Mouse (Mus musculus): Measurements from ENCODE around the gene Rbm12.

Rbm12 gene

GRCm38 (mm10) chr2:156111358-156112079 is at the start of gene Rbm12, which contains the start of gene Cpne1:
Gene Rbm12, minus strand, starts transcription at chr2:156111978.
Gene Cpne1, minus strand, starts transcription at chr2:156111965.
- CTCF ChIA-PET = interaction anchor here in 3 of 4 experiments (0.7 to 2.0 kb wide), 6 partner anchors 16 to 415 kb away, joined by 3 to 6 read pairs (median 3); partner anchors contain the start of genes Nfs1 (in 1 of the 3) and Romo1 (in 1 of the 3)
- POLR2A ChIA-PET = interaction anchor here in 3 of 4 experiments (0.6 to 4.8 kb wide), 102 partner anchors 8 to 503 kb away, joined by 3 to 37 read pairs (median 4); partner anchors contain the start of genes 6430550D23Rik (in 3 of the 3), Cep250 (in 3 of the 3), Ergic3 (in 3 of the 3) and Nfs1 (in 3 of the 3)

GRCm38 (mm10) chr2:156151538-156151937 is 39.8 kb upstream of the Rbm12 start:
- CTCF ChIA-PET = no interaction called here
- POLR2A ChIA-PET = interaction anchor here (0.9 to 15.5 kb wide), 13 partner anchors 7 to 49 kb away, joined by 3 to 981 read pairs (median 4); partner anchors contain the start of genes Rbm39 (in 3 of the 4), Cpne1 (in 1 of the 4), Nfs1 (in 1 of the 4) and Rbm12 (in 1 of the 4)

GRCm38 (mm10) chr2:156147316-156147915 is 35.6 kb upstream of the Rbm12 start:
- POLR2A ChIA-PET = interaction anchor here (0.6 to 15.5 kb wide), 19 partner anchors 8 to 1692 kb away, joined by 3 to 981 read pairs (median 4); partner anchors contain the start of genes Rbm39 (in 3 of the 4), Cpne1 (in 1 of the 4) and Rbm12 (in 1 of the 4)
- CTCF ChIA-PET = no interaction called here

GRCm38 (mm10) chr2:156146272-156146989 is 34.7 kb upstream of the Rbm12 start:
- POLR2A ChIA-PET = interaction anchor here (0.5 to 15.5 kb wide), 18 partner anchors 9 to 183 kb away, joined by 3 to 981 read pairs (median 4); partner anchors contain the start of genes Rbm39 (in 3 of the 4), Cpne1 (in 1 of the 4) and Rbm12 (in 1 of the 4)
- CTCF ChIA-PET = interaction anchor here in 1 of 4 experiments (0.7 kb wide), 1 partner anchor 94 kb away, joined by 7 read pairs; no protein-coding TSS in a partner anchor

GRCm38 (mm10) chr2:156145486-156146130 is 33.8 kb upstream of the Rbm12 start:
- ChIA-PET POLR2A (interaction anchor here (0.5 to 15.5 kb wide), 10 partner anchors 8 to 74 kb away, joined by 3 to 981 read pairs (median 6); partner anchors contain the start of gene Rbm39 (in 3 of the 4)), CTCF (interaction anchor here in 1 of 4 experiments (0.6 kb wide), 1 partner anchor 34 kb away, joined by 3 read pairs; the partner anchor contains the start of genes Cpne1 and Rbm12)

- ChIA-PET POLR2A (interaction anchor here (0.6 to 15.5 kb wide), 36 partner anchors 8 to 188 kb away, joined by 3 to 981 read pairs (median 5); partner anchors contain the start of genes Cpne1 (in 3 of the 4), Rbm12 (in 3 of the 4), Rbm39 (in 3 of the 4) and Phf20 (in 2 of the 4)), CTCF (interaction anchor here in 2 of 4 experiments (0.6 to 1.6 kb wide), 9 partner anchors 9 to 341 kb away, joined by 3 to 5 read pairs (median 4); partner anchors contain the start of genes Cnbd2 (in 1 of the 2), Cpne1 (in 1 of the 2), Rbm12 (in 1 of the 2) and Rbm39 (in 1 of the 2))
Measured at GRCm38 (mm10) chr2:156143953-156144724, 32.4 kb upstream of the Rbm12 start, which contains the start of the genes Romo1 and Nfs1. Gene Romo1, plus strand, starts transcription at chr2:156144039. Gene Nfs1, minus strand, starts transcription at chr2:156144186.

- ChIA-PET CTCF (interaction anchor here in 2 of 4 experiments (0.6 to 1.6 kb wide), 12 partner anchors 8 to 340 kb away, joined by 3 to 5 read pairs (median 4); partner anchors contain the start of genes Cep250 (in 1 of the 2), Cnbd2 (in 1 of the 2), Cpne1 (in 1 of the 2) and Rbm12 (in 1 of the 2)), POLR2A (interaction anchor here (0.6 to 15.5 kb wide), 37 partner anchors 9 to 187 kb away, joined by 3 to 981 read pairs (median 5); partner anchors contain the start of genes Cpne1 (in 3 of the 4), Rbm12 (in 3 of the 4), Rbm39 (in 3 of the 4) and Phf20 (in 2 of the 4))
Measured at GRCm38 (mm10) chr2:156143367-156143766, 31.6 kb upstream of the Rbm12 start.

- POLR2A ChIA-PET = interaction anchor here (0.6 to 15.5 kb wide), 31 partner anchors 9 to 187 kb away, joined by 3 to 981 read pairs (median 6); partner anchors contain the start of genes Rbm39 (in 4 of the 4), Cpne1 (in 3 of the 4), Rbm12 (in 3 of the 4) and Phf20 (in 2 of the 4)
- CTCF ChIA-PET = interaction anchor here in 1 of 4 experiments (0.7 to 1.6 kb wide), 10 partner anchors 9 to 387 kb away, joined by 3 to 5 read pairs (median 3); partner anchors contain the start of genes Cep250, Cnbd2, Rbm39 and Scand1
Measured at GRCm38 (mm10) chr2:156142820-156143219, 31.0 kb upstream of the Rbm12 start.

GRCm38 (mm10) chr2:156135695-156136094 is 23.9 kb upstream of the Rbm12 start:
- POLR2A ChIA-PET = interaction anchor here in 3 of 4 experiments (0.6 to 2.8 kb wide), 11 partner anchors 9 to 290 kb away, joined by 3 to 12 read pairs (median 3); partner anchors contain the start of genes Cpne1 (in 2 of the 3), Rbm12 (in 2 of the 3), Nfs1 (in 1 of the 3) and Rbm39 (in 1 of the 3)
- CTCF ChIA-PET = no interaction called here

GRCm38 (mm10) chr2:156134161-156134560 is 22.4 kb upstream of the Rbm12 start:
- ChIA-PET CTCF (interaction anchor here in 2 of 4 experiments (0.6 to 1.5 kb wide), 3 partner anchors 9 to 161 kb away, joined by 3 to 6 read pairs (median 5); partner anchors contain the start of genes Cpne1 (in 1 of the 2) and Rbm12 (in 1 of the 2)), POLR2A (interaction anchor here in 3 of 4 experiments (1.0 to 4.1 kb wide), 12 partner anchors 9 to 85 kb away, joined by 3 to 31 read pairs (median 6); partner anchors contain the start of genes Cpne1 (in 2 of the 3), Nfs1 (in 2 of the 3), Rbm12 (in 2 of the 3) and Rbm39 (in 2 of the 3))

- POLR2A ChIA-PET = interaction anchor here in 2 of 4 experiments (0.7 to 6.8 kb wide), 4 partner anchors 15 to 142 kb away, joined by 3 to 37 read pairs (median 12); partner anchors contain the start of genes Cpne1 (in 2 of the 2) and Rbm12 (in 2 of the 2)
- CTCF ChIA-PET = interaction anchor here in 3 of 4 experiments (0.5 to 1.2 kb wide), 3 partner anchors 14 to 912 kb away, joined by 3 to 5 read pairs (median 4); partner anchors contain the start of genes Cpne1 (in 1 of the 3) and Rbm12 (in 1 of the 3)
Measured at GRCm38 (mm10) chr2:156126992-156127391, 15.2 kb upstream of the Rbm12 start, which contains the start of gene Gm28036. Gene Gm28036, minus strand, starts transcription at chr2:156127092.

GRCm38 (mm10) chr2:156123731-156124130 is 12.0 kb upstream of the Rbm12 start:
- ChIA-PET POLR2A (interaction anchor here in 3 of 4 experiments (0.5 to 6.8 kb wide), 8 partner anchors 10 to 1762 kb away, joined by 3 to 37 read pairs (median 4); partner anchors contain the start of genes Cpne1 (in 3 of the 3), Rbm12 (in 3 of the 3), Nfs1 (in 1 of the 3) and Romo1 (in 1 of the 3)), CTCF (no interaction called here)

- CTCF ChIA-PET = interaction anchor here in 1 of 4 experiments (0.6 kb wide), 1 partner anchor 379 kb away, joined by 3 read pairs; no protein-coding TSS in a partner anchor
- POLR2A ChIA-PET = interaction anchor here in 2 of 4 experiments (0.9 to 1.7 kb wide), 5 partner anchors 8 to 61 kb away, joined by 3 to 11 read pairs (median 4); partner anchors contain the start of genes Cpne1 (in 2 of the 2), Rbm12 (in 2 of the 2), Nfs1 (in 1 of the 2) and Rbm39 (in 1 of the 2)
Measured at GRCm38 (mm10) chr2:156119566-156119965, 7.8 kb upstream of the Rbm12 start.

- CTCF ChIA-PET = interaction anchor here in 3 of 4 experiments (0.6 to 2.0 kb wide), 7 partner anchors 15 to 416 kb away, joined by 3 to 6 read pairs (median 3); partner anchors contain the start of genes Nfs1 (in 1 of the 3) and Romo1 (in 1 of the 3)
- POLR2A ChIA-PET = interaction anchor here in 3 of 4 experiments (0.7 to 4.8 kb wide), 76 partner anchors 8 to 502 kb away, joined by 3 to 37 read pairs (median 4); partner anchors contain the start of genes 6430550D23Rik (in 3 of the 3), Cep250 (in 3 of the 3), Ergic3 (in 3 of the 3) and Nfs1 (in 3 of the 3)
Measured at GRCm38 (mm10) chr2:156112080-156112423, 274 bp upstream of the Rbm12 start.

Measured in embryonic stem cell, embryonic (primary cell).